ENCODE assay signal across 8 mouse cellular contexts in the genomic region with DNA sequence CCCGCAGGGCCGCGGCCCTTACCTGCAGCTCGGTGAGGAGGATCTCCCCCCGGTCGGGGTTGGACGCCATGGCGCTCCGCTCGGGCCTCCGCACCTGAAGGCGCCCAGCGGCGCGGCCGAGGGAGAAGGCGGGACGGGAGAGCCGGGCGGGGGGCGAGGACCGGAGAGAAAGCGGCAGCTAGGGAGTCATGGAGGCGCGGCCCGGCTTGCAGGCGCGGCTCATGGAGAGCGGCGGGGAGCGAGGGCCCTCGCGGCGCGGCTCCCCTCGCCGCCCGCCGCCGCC. TPM values are rescaled to one million over a fixed set of nuclear protein-coding genes. Genes with fewer than 3 reads are reported as not detected.
DNase-seq lines count a peak whose midpoint lies in the region; ATAC-seq and TF ChIP-seq lines count a peak whose summit lies in the region.

No protein-coding gene starts in this region.

- TF ChIP-seq POLR2A in bone marrow macrophage, adult 2 months (IDR thresholded peaks at IDR 0.05; ENCODE audit: borderline replicate concordance, low read depth, low read length) = no peak

- TF ChIP-seq CTCF in kidney, postnatal 0 days (IDR thresholded peaks at IDR 0.05; ENCODE audit: low read depth) = no peak
- no peak for TF ChIP-seq CTCF in bone marrow macrophage, adult 2 months (IDR thresholded peaks at IDR 0.05; ENCODE audit: low read depth, low read length)

- ATAC-seq in kidney, postnatal 0 days (replicated peaks; ENCODE audit: low FRiP score, low read depth) = peak; percentile 47; the same call in 1 of the 2 replicates
- ATAC-seq in hindbrain, embryonic 13.5 days (ENCODE audit: low FRiP score) = peak; percentile 76
- ATAC-seq in midbrain, embryonic 15.5 days (replicated peaks) = no peak

- peak overlapping the region; percentile 90 for H3K4me3 ChIP-seq in kidney, postnatal 0 days (replicated peaks; ENCODE audit: low read depth, low read length)
- H3K4me3 ChIP-seq in bone marrow macrophage, adult 2 months (ENCODE audit: insufficient read depth, low read length) = peak overlapping the region; percentile 88
- peak overlapping the region; percentile 99 for H3K4me3 ChIP-seq in hindbrain, embryonic 13.5 days
- peak overlapping the region; percentile 100 for H3K4me3 ChIP-seq in midbrain, embryonic 15.5 days

- no peaks in the 10 kb centered on the region for H3K36me3 ChIP-seq in kidney, postnatal 0 days (ENCODE audit: insufficient read depth, low read length)
- H3K36me3 ChIP-seq in hindbrain, embryonic 13.5 days = no peaks in the 10 kb centered on the region
- H3K36me3 ChIP-seq in midbrain, embryonic 15.5 days (replicated peaks) = no peaks in the 10 kb centered on the region

- H3K27me3 ChIP-seq in kidney, postnatal 0 days (ENCODE audit: insufficient read depth, low read length) = no peaks in the 10 kb centered on the region
- H3K27me3 ChIP-seq in hindbrain, embryonic 13.5 days = no peaks in the 10 kb centered on the region
- no peaks in the 10 kb centered on the region for H3K27me3 ChIP-seq in midbrain, embryonic 15.5 days (replicated peaks)

- no peaks in the 10 kb centered on the region for H3K4me1 ChIP-seq in kidney, postnatal 0 days (replicated peaks; ENCODE audit: insufficient read depth, low read length)
- peaks cover 6% of the 10 kb centered on the region; the same call in 1 of the 2 replicates for H3K4me1 ChIP-seq in bone marrow macrophage, adult 2 months (ENCODE audit: control insufficient read depth, insufficient read depth, low read length)
- H3K4me1 ChIP-seq in hindbrain, embryonic 13.5 days (replicated peaks) = peaks cover 4% of the 10 kb centered on the region
- peaks cover 15% of the 10 kb centered on the region for H3K4me1 ChIP-seq in midbrain, embryonic 15.5 days

- WGBS in kidney, postnatal 0 days = 0% methylated on average over 23 of the region's 40 CpGs
- 0% methylated on average over 17 of the region's 40 CpGs for WGBS in hindbrain, embryonic 13.5 days
- WGBS in midbrain, embryonic 15.5 days = under 1% methylated on average over 34 of the region's 40 CpGs

- H3K27ac ChIP-seq in kidney, postnatal 0 days = peak overlapping the region; percentile 96
- H3K27ac ChIP-seq in bone marrow macrophage, adult 2 months (ENCODE audit: insufficient read depth, low read depth, low read length) = peak overlapping the region; percentile 85
- H3K27ac ChIP-seq in hindbrain, embryonic 13.5 days = peak overlapping the region; percentile 95
- H3K27ac ChIP-seq in midbrain, embryonic 15.5 days = peak overlapping the region; percentile 95

- peak overlapping the region; percentile 51 for H3K4me2 ChIP-seq in kidney, postnatal 0 days (ENCODE audit: low read length)
- peak overlapping the region; percentile 62 for H3K4me2 ChIP-seq in hindbrain, embryonic 13.5 days
- peak overlapping the region; percentile 68 for H3K4me2 ChIP-seq in midbrain, embryonic 15.5 days

- H3K9ac ChIP-seq in kidney, postnatal 0 days (ENCODE audit: low read depth, low read length) = peak overlapping the region; percentile 93
- peak overlapping the region; percentile 96 for H3K9ac ChIP-seq in hindbrain, embryonic 13.5 days
- peak overlapping the region; percentile 95 for H3K9ac ChIP-seq in midbrain, embryonic 15.5 days

- no peak for DNase-seq in kidney, postnatal 0 days (ENCODE audit: low spot score)
- no peak for DNase-seq in kidney, postnatal 10 days
- DNase-seq in cerebellum, adult 11 months = no peak
- no peak for DNase-seq in ovary, postnatal 36 days (ENCODE audit: low spot score)
- DNase-seq in kidney, adult 18-20 months = no peak

- H3K9me3 ChIP-seq in kidney, postnatal 0 days (replicated peaks; ENCODE audit: low read length) = no peaks in the 10 kb centered on the region
- no peaks in the 10 kb centered on the region for H3K9me3 ChIP-seq in hindbrain, embryonic 13.5 days
- H3K9me3 ChIP-seq in midbrain, embryonic 15.5 days = no peaks in the 10 kb centered on the region

RNA-seq across cellular contexts. Expression of gene Pkn2, which starts 0.3 kb away (rescaled TPM):
- polyA plus RNA-seq in kidney, postnatal 0 days (2015; fragmentation: Nextera tagmentation; extraction: Ambion mirVana) = 55.7 and 63.7 TPM in 2 replicates
- polyA plus RNA-seq in bone marrow macrophage, adult 2 months (2012; ENCODE audit: insufficient read depth, insufficient read length, missing spikeins) = 16.8 and 17.3 TPM in 2 replicates
- 27.6 and 29.1 TPM in 2 replicates for polyA plus RNA-seq in hindbrain, embryonic 13.5 days (2015; fragmentation: Nextera tagmentation; extraction: Ambion mirVana)
- 21.9 and 23.0 TPM in 2 replicates for polyA plus RNA-seq in midbrain, embryonic 15.5 days (2015; fragmentation: Nextera tagmentation; extraction: Ambion mirVana)
